Mouse (Mus musculus): Measurements from ENCODE around the gene Cd200.

The Cd200 gene

DNA sequence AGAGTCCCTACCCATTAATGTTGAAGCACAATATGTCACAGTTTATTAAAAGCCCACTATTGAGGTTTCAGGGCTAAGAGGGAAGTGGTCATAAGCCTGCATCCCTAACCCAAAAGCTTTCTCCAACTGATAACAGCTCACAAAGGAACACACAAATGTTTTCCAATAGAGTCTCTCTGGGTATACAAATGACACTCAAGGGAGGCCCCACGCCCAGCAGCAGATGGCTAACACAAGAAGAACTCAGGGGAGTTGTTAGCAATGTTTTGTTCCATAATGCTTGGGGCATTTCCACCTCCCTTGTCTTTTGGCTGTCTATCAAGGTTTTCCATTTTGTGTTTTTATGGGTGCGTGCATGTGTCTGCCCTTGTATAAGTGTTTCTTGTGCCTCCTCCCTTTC lies 64.0 kb downstream of the Cd200 start:
- DNase-seq (ENCODE audit: low read depth, low spot score): no peak

DNA sequence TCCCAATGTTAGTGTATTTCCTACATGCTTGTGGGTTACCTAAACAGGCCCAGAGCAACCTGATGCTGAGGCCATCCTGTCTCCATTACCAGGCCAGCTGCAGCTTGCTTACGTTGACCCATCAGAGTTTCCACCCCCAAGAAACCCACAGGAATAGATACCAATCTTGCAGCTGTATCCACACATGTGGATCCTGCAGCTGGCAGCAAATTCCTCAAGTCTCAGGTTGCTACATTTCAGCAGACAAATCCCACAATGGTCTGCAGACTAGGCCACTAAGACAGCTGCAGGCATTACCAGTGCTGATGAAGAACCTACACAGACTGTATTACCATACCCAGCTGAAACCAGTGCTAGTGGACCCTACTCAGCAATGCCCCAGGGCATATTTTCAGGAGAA lies 72.4 kb downstream of the Cd200 start:
- no peak for DNase-seq (ENCODE audit: low read depth, low spot score)

DNA sequence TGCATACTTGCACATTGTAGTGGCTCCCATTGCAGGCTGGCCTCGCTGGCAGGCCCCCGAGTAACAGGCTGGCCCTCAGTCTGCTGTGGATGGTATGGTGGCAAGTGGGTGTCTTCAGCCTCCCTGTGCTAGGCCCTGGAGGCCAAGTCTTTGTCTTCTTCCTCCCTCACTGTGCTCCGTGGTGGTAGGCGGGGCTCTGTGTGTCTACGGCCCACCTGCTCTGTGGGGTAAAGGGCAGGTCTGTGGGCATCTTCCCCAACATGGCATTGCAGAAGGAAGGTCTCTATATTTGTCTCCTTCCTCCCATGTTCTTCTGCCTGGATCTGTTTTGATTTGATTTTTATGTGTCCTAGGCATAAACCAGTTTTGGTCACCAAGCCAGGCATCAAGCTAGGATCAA lies 74.0 kb downstream of the Cd200 start:
- DNase-seq (ENCODE audit: low read depth, low spot score): no peak

DNA sequence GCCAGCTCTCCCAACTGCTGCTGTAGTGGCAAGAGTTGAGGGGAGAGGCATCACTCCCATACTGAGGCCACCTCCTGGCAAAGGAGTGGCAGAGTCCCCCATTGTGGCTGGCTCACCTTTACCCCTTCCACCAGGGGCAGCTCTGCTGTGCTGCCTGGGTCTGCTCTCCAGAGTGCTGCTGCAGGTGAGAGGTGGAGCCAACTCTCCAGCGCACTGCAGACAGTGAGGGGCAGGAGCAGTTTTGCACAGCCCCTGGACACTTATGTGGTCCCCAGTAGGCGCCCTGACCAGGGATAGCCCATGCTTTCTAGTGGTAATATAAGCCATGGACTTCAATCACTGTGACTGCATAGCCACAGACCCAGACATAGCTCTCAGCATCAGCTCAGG lies 74.5 kb downstream of the Cd200 start:
- no peak for DNase-seq (ENCODE audit: low read depth, low spot score)

DNA sequence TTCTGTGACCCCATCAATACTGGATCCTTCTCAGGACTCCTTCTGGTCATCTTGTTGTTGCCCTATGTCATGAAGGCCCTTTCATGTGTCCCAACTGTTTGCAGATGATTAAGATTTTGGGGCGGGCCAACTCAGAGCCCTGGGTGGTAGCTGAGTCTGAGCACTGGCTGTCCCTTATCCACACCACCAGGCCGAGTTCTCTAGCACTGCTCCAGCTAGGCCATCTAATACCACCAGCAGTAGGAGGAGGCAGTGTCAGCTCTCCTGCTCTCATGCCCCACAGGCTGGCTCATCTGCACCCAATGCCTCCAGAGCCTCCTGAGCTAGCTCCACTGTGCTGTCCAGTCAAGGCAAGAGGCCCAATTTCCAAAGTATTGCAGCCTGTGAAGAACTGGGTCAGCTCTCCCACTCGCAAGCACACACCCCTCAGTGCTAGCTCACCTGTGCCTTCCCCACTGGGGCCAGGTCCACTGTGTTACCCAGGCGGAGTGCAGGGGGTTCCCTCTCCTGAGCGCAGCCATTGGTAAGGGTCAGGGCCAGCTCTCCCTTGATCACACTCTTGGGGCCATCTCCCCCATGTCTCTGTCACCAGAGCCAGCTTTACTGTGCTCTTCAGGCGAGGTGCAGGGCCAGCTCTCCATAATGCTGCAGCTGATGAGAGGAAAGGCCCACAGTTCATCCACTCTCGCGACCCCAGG lies 75.0 kb downstream of the Cd200 start:
- no peak for DNase-seq (ENCODE audit: low read depth, low spot score)

DNA sequence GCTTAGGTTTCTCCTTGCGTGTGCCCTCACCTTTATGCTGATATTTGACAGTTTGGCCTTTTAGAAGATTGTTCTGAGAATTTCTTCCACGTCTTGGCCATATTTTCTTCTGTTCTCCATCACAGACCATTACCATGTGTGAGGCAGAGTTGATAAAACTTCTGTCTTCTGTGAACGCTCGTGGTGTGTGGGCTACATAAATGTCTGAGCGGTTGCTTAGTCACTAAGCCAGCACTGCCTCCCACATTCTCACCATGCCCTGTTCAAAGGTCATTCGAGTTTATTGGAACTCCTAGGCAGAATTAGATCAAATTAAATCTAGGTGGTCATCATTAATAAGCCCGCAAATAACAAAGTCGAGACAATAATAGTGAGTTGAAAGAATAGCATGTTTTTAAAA lies 76.3 kb downstream of the Cd200 start:
- DNase-seq (ENCODE audit: low read depth, low spot score): peak; percentile 37
